17 mouse cellular contexts compared by ENCODE assay signal in the genomic region with DNA sequence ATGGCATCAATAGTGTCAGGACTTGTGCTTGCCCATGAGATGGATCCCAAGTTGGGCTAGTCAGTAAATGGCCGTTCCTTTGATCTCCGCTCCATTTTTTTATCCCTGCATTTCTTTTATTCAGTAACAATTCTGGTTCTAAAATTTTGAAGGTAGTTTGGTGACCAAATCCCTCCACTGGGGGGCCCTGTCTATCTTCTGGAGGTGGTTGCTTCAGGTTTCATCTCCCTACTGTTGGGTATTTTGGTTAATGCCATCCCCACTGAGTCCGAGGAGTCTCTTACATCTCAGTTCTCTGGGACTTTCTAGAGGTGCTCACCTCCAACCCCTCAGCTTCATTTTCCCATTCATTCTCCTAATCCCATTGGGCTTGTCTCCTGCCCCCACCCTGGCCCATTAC.
"Had no signal": no experiment of that assay in that cellular context is flagged by ENCODE, and none has a peak within 500 bp of the region (broad histone marks: within the 10 kb centered on the region; RNA-seq: fewer than 3 reads in every experiment).

No protein-coding gene starts in this region.

- H3K9ac ChIP-seq: limb, embryonic 13.5 days; liver, embryonic 15.5 days; midbrain, embryonic 13.5 days; neural tube, embryonic 13.5 days had no signal

- ATAC-seq: midbrain, embryonic 13.5 days; midbrain, embryonic 16.5 days had no signal

- H3K9me3 ChIP-seq: limb, embryonic 10.5 days; limb, embryonic 13.5 days; liver, embryonic 15.5 days; midbrain, embryonic 10.5 days; midbrain, embryonic 13.5 days; neural tube, embryonic 13.5 days had no signal

- H3K36me3 ChIP-seq: limb, embryonic 10.5 days; limb, embryonic 13.5 days; liver, embryonic 15.5 days; midbrain, embryonic 10.5 days; midbrain, embryonic 13.5 days; neural tube, embryonic 13.5 days had no signal

- H3K27me3 ChIP-seq: limb, embryonic 13.5 days; liver, embryonic 15.5 days; midbrain, embryonic 13.5 days; neural tube, embryonic 13.5 days had no signal

- H3K4me2 ChIP-seq: limb, embryonic 13.5 days; liver, embryonic 15.5 days; midbrain, embryonic 13.5 days; neural tube, embryonic 13.5 days had no signal

- H3K4me1 ChIP-seq: limb, embryonic 10.5 days; limb, embryonic 13.5 days; liver, embryonic 15.5 days; midbrain, embryonic 10.5 days; midbrain, embryonic 13.5 days; neural tube, embryonic 13.5 days had no signal

- DNase-seq: kidney, adult 18-20 months; kidney, adult 9 months; kidney, postnatal 14 days; kidney, postnatal 4 days; lung, adult 2 months; lung, postnatal 14 days; lung, postnatal 4 days; thymus, adult 18-20 months; thymus, postnatal 36 days had no signal

- H3K4me3 ChIP-seq: limb, embryonic 10.5 days; limb, embryonic 13.5 days; liver, embryonic 15.5 days; midbrain, embryonic 10.5 days; midbrain, embryonic 13.5 days; myocyte; neural tube, embryonic 13.5 days had no signal

- H3K27ac ChIP-seq: limb, embryonic 10.5 days; limb, embryonic 13.5 days; liver, embryonic 15.5 days; midbrain, embryonic 10.5 days; midbrain, embryonic 13.5 days; neural tube, embryonic 13.5 days had no signal
